In genomic region chr19:29739608-29740007, GRCm38 (mm10) we compare ENCODE assay signal across 13 mouse cellular contexts. TPM values are rescaled to one million over a fixed set of nuclear protein-coding genes. Genes with fewer than 3 reads are reported as not detected.
A peak's percentile ranks its signal among the peaks of the same experiment; 100 is the strongest.
DNase-seq lines count a peak whose midpoint lies in the region; ATAC-seq and TF ChIP-seq lines count a peak whose summit lies in the region.
"Had no signal": no experiment of that assay in that cellular context is flagged by ENCODE, and none has a peak within 500 bp of the region (broad histone marks: within the 10 kb centered on the region; RNA-seq: fewer than 3 reads in every experiment).

No protein-coding gene starts in this region.

- no peak overlapping the region for H3K9ac ChIP-seq in intestine, postnatal 0 days (ENCODE audit: low read depth, low read length)
- no peak overlapping the region for H3K9ac ChIP-seq in intestine, embryonic 15.5 days
- H3K9ac ChIP-seq in midbrain, embryonic 11.5 days (ENCODE audit: low read length): no peak overlapping the region
- no peak overlapping the region for H3K9ac ChIP-seq in midbrain, embryonic 15.5 days
- no peak overlapping the region for H3K9ac ChIP-seq in hindbrain, embryonic 11.5 days (ENCODE audit: low read depth, low read length)
- H3K9ac ChIP-seq: hindbrain, embryonic 12.5 days had no signal

- H3K4me1 ChIP-seq in intestine, postnatal 0 days (replicated peaks; ENCODE audit: control insufficient read depth, insufficient read depth, low read length): no peaks in the 10 kb centered on the region
- no peaks in the 10 kb centered on the region for H3K4me1 ChIP-seq in intestine, embryonic 15.5 days (replicated peaks)
- H3K4me1 ChIP-seq in midbrain, embryonic 11.5 days (ENCODE audit: control insufficient read depth, insufficient read depth, low read length): no peaks in the 10 kb centered on the region
- no peaks in the 10 kb centered on the region for H3K4me1 ChIP-seq in midbrain, embryonic 15.5 days
- no peaks in the 10 kb centered on the region for H3K4me1 ChIP-seq in hindbrain, embryonic 11.5 days (replicated peaks; ENCODE audit: control insufficient read depth, insufficient read depth, low read length)
- H3K4me1 ChIP-seq: hindbrain, embryonic 12.5 days had no signal

- H3K27ac ChIP-seq in intestine, postnatal 0 days (ENCODE audit: low read depth, low read length): no peak overlapping the region
- no peak overlapping the region for H3K27ac ChIP-seq in intestine, embryonic 15.5 days
- no peak overlapping the region for H3K27ac ChIP-seq in midbrain, embryonic 11.5 days (ENCODE audit: low read depth, low read length)
- no peak overlapping the region for H3K27ac ChIP-seq in midbrain, embryonic 15.5 days
- no peak overlapping the region for H3K27ac ChIP-seq in hindbrain, embryonic 11.5 days (ENCODE audit: low read depth, low read length)
- H3K27ac ChIP-seq: hindbrain, embryonic 12.5 days had no signal

- ATAC-seq in intestine, postnatal 0 days: no peak
- ATAC-seq in intestine, embryonic 15.5 days: no peak
- ATAC-seq in midbrain, embryonic 11.5 days (ENCODE audit: low FRiP score): no peak
- ATAC-seq in midbrain, embryonic 15.5 days (replicated peaks): no peak
- no peak for ATAC-seq in hindbrain, embryonic 11.5 days (ENCODE audit: low FRiP score)

- no peak overlapping the region for H3K4me3 ChIP-seq in intestine, postnatal 0 days (ENCODE audit: low read depth, low read length)
- no peak overlapping the region for H3K4me3 ChIP-seq in intestine, embryonic 15.5 days (replicated peaks)
- H3K4me3 ChIP-seq in midbrain, embryonic 11.5 days (ENCODE audit: low read depth, low read length): no peak overlapping the region
- H3K4me3 ChIP-seq in midbrain, embryonic 15.5 days: no peak overlapping the region
- H3K4me3 ChIP-seq in hindbrain, embryonic 11.5 days (ENCODE audit: low read depth, low read length): no peak overlapping the region
- H3K4me3 ChIP-seq: hindbrain, embryonic 12.5 days had no signal

- whole genome bisulfite sequencing in intestine, postnatal 0 days: 93% methylated on average over 2 of the region's 2 CpGs
- 93% methylated on average over 2 of the region's 2 CpGs for whole genome bisulfite sequencing in intestine, embryonic 15.5 days
- 81% methylated on average over 2 of the region's 2 CpGs for WGBS in midbrain, embryonic 11.5 days
- WGBS in midbrain, embryonic 15.5 days: 82% methylated on average over 2 of the region's 2 CpGs
- WGBS in hindbrain, embryonic 11.5 days: 77% methylated on average over 2 of the region's 2 CpGs

- H3K9me3 ChIP-seq in intestine, postnatal 0 days (ENCODE audit: control insufficient read depth): no peaks in the 10 kb centered on the region
- no peaks in the 10 kb centered on the region for H3K9me3 ChIP-seq in intestine, embryonic 15.5 days
- no peaks in the 10 kb centered on the region for H3K9me3 ChIP-seq in midbrain, embryonic 11.5 days (ENCODE audit: control insufficient read depth, low read length)
- no peaks in the 10 kb centered on the region for H3K9me3 ChIP-seq in midbrain, embryonic 15.5 days
- no peaks in the 10 kb centered on the region for H3K9me3 ChIP-seq in hindbrain, embryonic 11.5 days (ENCODE audit: control insufficient read depth, low read length)
- H3K9me3 ChIP-seq: hindbrain, embryonic 12.5 days had no signal

- DNase-seq in midbrain, embryonic 11.5 days (ENCODE audit: low spot score, missing footprints): peak; percentile 82
- DNase-seq in MEL-GATA-1-ER (ENCODE audit: extremely low read depth, low read depth): peak; percentile 40
- DNase-seq in naive thymus-derived CD4-positive, alpha-beta T cell, adult 2 months (ENCODE audit: low read depth): peak; percentile 13
- DNase-seq in hindbrain, embryonic 11.5 days (ENCODE audit: low spot score): no peak
- no peak for DNase-seq in neural tube, embryonic 10.5 days (ENCODE audit: extremely low spot score, low spot score)
- DNase-seq: adrenal gland, postnatal 25 days; cerebellum, adult 9-10 months had no signal

- peak; percentile 56 for TF ChIP-seq CTCF in intestine, postnatal 0 days (IDR thresholded peaks at IDR 0.05; ENCODE audit: low read depth)

- H3K4me2 ChIP-seq in intestine, postnatal 0 days (replicated peaks; ENCODE audit: low read depth): no peak overlapping the region
- no peak overlapping the region for H3K4me2 ChIP-seq in intestine, embryonic 15.5 days (replicated peaks)
- H3K4me2 ChIP-seq in midbrain, embryonic 11.5 days: no peak overlapping the region
- H3K4me2 ChIP-seq in midbrain, embryonic 15.5 days: no peak overlapping the region
- H3K4me2 ChIP-seq in hindbrain, embryonic 11.5 days (replicated peaks; ENCODE audit: low read depth, low read length): no peak overlapping the region
- H3K4me2 ChIP-seq: heart, embryonic 11.5 days; hindbrain, embryonic 12.5 days had no signal

- no peaks in the 10 kb centered on the region for H3K27me3 ChIP-seq in intestine, postnatal 0 days (replicated peaks; ENCODE audit: control insufficient read depth, insufficient read depth, low read length)
- H3K27me3 ChIP-seq in intestine, embryonic 15.5 days (replicated peaks): no peaks in the 10 kb centered on the region
- no peaks in the 10 kb centered on the region for H3K27me3 ChIP-seq in midbrain, embryonic 11.5 days (ENCODE audit: control insufficient read depth, insufficient read depth, low read length)
- no peaks in the 10 kb centered on the region for H3K27me3 ChIP-seq in midbrain, embryonic 15.5 days (replicated peaks)
- H3K27me3 ChIP-seq in hindbrain, embryonic 11.5 days (ENCODE audit: control insufficient read depth, insufficient read depth, low read length): no peaks in the 10 kb centered on the region
- H3K27me3 ChIP-seq: hindbrain, embryonic 12.5 days had no signal

- H3K36me3 ChIP-seq in intestine, postnatal 0 days (ENCODE audit: control insufficient read depth, insufficient read depth): no peaks in the 10 kb centered on the region
- H3K36me3 ChIP-seq in intestine, embryonic 15.5 days: no peaks in the 10 kb centered on the region
- no peaks in the 10 kb centered on the region for H3K36me3 ChIP-seq in midbrain, embryonic 11.5 days (ENCODE audit: control insufficient read depth, insufficient read depth, low read length)
- H3K36me3 ChIP-seq in midbrain, embryonic 15.5 days (replicated peaks): no peaks in the 10 kb centered on the region
- H3K36me3 ChIP-seq in hindbrain, embryonic 11.5 days (ENCODE audit: control insufficient read depth, insufficient read depth, low read length): no peaks in the 10 kb centered on the region
- H3K36me3 ChIP-seq: hindbrain, embryonic 12.5 days had no signal

RNA-seq across cellular contexts. Expression of gene Mlana, which starts 42.0 kb away (rescaled TPM):
- polyA plus RNA-seq in intestine, postnatal 0 days (2015; fragmentation: Nextera tagmentation; extraction: Ambion mirVana): 2.7 and 2.9 TPM in 2 replicates
- not detected in 2 replicates for polyA plus RNA-seq in intestine, embryonic 15.5 days (2015; fragmentation: Nextera tagmentation; extraction: Ambion mirVana)
- polyA plus RNA-seq in midbrain, embryonic 11.5 days (2014; fragmentation: Nextera tagmentation; extraction: Ambion mirVana): 0.26 and 0.54 TPM in 2 replicates
- polyA plus RNA-seq in midbrain, embryonic 15.5 days (2015; fragmentation: Nextera tagmentation; extraction: Ambion mirVana): not detected in 2 replicates
- 0.19 and 0.33 TPM in 2 replicates for polyA plus RNA-seq in hindbrain, embryonic 11.5 days (2014; fragmentation: Nextera tagmentation; extraction: Ambion mirVana)
- polyA plus RNA-seq: hindbrain, embryonic 12.5 days; limb, embryonic 11.5 days had no signal

Comparison
In these comparisons a context has a peak if more than half of its experiments do, and no peak if none do; other contexts are left out.
1. DNase-seq: peak in midbrain, embryonic 11.5 days (single experiment), MEL-GATA-1-ER (single experiment) and naive thymus-derived CD4-positive, alpha-beta T cell, adult 2 months (single experiment); none in hindbrain, embryonic 11.5 days (single experiment) and neural tube, embryonic 10.5 days (single experiment).